Mouse (Mus musculus): Measurements from ENCODE around the gene Pik3cg. TPM values are rescaled to one million over a fixed set of nuclear protein-coding genes. Genes with fewer than 3 reads are reported as not detected.

Pik3cg gene
- total RNA-seq, 2 experiments from 2014 or later = 32.5 to 84.9 TPM

- ATAC-seq (replicated peaks; ENCODE audit: poor library complexity) = no peak
Measured at GRCm38 (mm10) chr12:32202583-32202982, 5.9 kb downstream of the Pik3cg start.

- no peak for ATAC-seq (replicated peaks; ENCODE audit: poor library complexity)
Measured at GRCm38 (mm10) chr12:32201932-32202331, 6.5 kb downstream of the Pik3cg start.

DNA sequence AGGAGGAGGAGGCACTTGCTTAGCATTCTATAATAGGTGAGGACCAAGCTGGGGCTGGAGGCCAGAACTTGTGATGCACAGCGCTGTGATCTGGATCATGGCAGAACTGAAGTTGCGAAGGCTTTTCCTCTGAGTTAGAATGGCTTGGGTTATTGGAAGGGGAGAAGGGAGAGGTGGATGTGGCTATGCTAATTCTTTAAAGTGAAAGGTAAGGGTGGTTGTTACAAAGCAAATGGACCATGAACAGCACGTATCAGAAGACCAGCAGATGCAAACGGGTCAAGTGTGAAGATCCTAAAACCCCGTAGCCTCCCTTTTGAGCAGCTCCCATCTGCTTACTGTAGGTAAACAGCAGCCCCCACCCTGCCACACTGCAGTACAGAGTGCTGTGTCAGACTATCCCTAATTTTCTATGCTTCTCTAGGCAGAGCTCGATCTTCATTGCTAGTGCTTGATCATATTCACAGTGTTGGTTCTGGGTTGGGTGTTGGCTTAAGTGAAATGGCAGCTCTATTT is 7.3 kb downstream of the Pik3cg start:
- no peak for ATAC-seq (replicated peaks; ENCODE audit: poor library complexity)

DNA sequence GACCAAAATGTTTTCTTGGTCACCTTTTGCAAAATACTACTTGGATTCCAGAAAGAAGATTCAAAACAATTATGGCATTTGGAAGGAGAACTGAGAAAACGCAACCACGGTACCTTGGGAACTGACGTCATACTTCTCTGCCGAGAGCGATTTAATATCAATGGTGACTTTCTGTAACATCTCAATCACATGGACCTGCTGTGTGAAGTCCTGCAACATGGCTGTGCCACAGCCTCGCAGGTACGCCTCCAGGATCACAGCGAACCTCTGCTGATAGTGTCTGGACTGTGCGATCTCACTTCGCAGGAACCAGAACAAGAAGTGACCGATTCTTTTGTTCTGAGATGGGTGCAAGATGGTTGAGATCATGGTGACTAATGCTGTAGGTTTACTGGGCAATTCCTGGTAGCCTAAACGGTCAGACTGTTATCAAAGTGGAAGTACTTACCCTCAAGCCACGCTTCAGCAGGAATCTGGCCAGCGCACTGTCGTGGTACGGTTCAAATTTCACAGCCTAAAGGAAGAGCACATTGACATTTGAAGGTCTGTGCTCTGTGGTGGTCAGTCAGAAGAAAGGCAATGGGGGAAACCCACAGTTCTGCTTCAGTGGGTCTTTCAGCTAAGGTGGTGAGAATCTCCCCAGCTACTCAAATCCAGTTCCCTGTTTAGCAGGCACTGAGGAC is 7.9 kb downstream of the Pik3cg start:
- no peak for ATAC-seq (replicated peaks; ENCODE audit: poor library complexity)

GRCm38 (mm10) chr12:32199422-32199821 is 9.0 kb downstream of the Pik3cg start:
- ATAC-seq (replicated peaks; ENCODE audit: poor library complexity) = peak; percentile 77

- ATAC-seq (replicated peaks; ENCODE audit: poor library complexity) = peak; percentile 57
Measured at GRCm38 (mm10) chr12:32198025-32198424, 10.4 kb downstream of the Pik3cg start.

- ATAC-seq (replicated peaks; ENCODE audit: poor library complexity) = no peak
Measured at GRCm38 (mm10) chr12:32195000-32195399, 13.5 kb downstream of the Pik3cg start.

DNA sequence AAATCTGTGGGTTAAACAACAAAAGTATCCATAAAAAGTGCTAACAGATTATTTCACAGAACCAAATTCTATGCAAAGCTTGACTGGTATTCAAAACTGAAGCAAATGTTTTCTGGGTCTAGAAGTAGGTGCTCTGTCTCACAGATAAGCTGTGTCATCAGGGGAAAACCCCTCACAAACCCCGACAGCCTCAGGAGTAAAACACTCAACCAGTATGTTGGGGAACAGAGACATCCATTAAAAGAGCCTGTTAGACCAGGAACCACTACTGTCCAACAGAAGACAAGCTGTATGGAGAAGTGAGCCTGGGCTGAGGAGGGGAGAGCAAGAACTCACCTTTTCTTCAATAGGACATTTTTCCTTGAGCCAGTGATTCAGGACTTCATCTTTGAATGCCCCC is 14.1 kb downstream of the Pik3cg start:
- no peak for ATAC-seq (replicated peaks; ENCODE audit: poor library complexity)

DNA sequence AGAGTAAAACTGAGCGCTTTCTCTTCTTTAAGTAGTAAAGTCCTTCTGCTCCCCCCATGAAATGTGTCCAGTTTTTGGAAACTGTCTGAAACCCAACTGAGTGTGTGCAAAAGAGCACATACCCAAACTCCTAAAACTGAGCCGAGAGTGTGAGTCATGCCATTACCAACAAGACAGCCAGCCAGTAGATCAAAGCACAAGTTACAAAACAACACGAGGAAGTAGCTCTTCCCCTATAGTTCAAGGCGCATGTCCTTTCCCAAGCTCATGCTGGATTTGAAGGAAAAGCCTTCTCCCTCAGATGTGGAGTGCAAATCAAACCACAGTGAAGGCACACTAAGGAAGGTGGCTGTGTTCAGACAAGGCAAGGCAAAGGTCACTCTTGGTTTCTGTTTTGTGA is 17.5 kb downstream of the Pik3cg start:
- ATAC-seq (replicated peaks; ENCODE audit: poor library complexity) = no peak

DNA sequence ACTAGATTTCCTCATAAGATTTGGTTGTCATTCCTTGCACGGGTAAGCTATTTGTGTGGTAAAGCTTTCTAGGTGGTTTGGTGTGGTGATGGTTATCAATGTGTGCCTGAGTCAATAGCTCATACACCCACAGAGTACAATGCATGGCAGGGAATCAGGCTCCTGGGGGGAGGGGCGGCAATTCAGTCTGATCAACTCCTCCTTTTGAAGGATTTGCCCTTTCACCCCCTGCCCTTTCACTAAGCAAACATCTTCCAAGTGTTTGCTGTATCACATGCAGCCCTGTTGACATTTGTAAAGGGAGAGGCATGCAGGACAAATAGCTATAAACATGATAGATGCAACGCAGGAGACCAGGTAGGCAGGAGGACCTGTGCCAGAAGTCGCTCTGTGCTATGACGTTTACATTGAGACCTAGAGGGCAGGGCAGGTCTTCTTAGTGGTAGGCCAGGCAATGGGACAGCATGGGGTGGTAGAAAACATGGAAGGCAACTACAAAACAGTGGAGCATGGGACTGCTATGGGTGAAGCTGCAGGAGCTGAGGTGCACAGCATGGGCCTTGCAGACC is 20.7 kb downstream of the Pik3cg start:
- no peak for ATAC-seq (replicated peaks; ENCODE audit: poor library complexity)

- no peak for ATAC-seq (replicated peaks; ENCODE audit: poor library complexity)
Measured at GRCm38 (mm10) chr12:32186627-32187255, 21.7 kb downstream of the Pik3cg start.

DNA sequence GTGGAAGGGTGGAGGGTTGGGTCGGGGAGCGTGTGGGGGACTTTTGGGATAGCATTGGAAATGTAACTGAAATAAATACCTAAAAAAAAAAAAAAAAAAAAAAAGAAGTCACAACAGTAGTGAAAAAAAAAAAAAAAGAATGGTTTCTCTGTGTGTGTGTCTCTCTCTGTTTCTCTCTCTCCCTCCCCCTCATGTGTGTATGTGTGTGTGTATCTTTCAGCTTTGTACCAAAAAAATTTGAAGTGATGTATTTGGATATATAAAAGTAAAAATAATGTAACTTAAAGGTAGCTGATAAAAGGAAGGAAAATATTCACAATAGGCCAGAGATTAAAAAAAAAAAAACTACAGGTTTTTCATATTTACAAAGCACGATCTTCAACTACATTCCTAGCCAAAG is 23.6 kb downstream of the Pik3cg start:
- ATAC-seq (replicated peaks; ENCODE audit: poor library complexity) = no peak

GRCm38 (mm10) chr12:32183584-32183983 is 24.9 kb downstream of the Pik3cg start:
- no peak for ATAC-seq (replicated peaks; ENCODE audit: poor library complexity)

GRCm38 (mm10) chr12:32182632-32183419 is 25.6 kb downstream of the Pik3cg start:
- peak; percentile 79 for ATAC-seq (replicated peaks; ENCODE audit: poor library complexity)

- no peak for ATAC-seq (replicated peaks; ENCODE audit: poor library complexity)
Measured at GRCm38 (mm10) chr12:32181885-32182284, 26.6 kb downstream of the Pik3cg start.

- ATAC-seq (replicated peaks; ENCODE audit: poor library complexity) = no peak
Measured at GRCm38 (mm10) chr12:32174437-32174836, 34.0 kb downstream of the Pik3cg start.

- no peak for ATAC-seq (replicated peaks; ENCODE audit: poor library complexity)
Measured at GRCm38 (mm10) chr12:32172826-32173225, 35.6 kb downstream of the Pik3cg start.

GRCm38 (mm10) chr12:32169164-32169563 is 39.3 kb downstream of the Pik3cg start:
- no peak for ATAC-seq (replicated peaks; ENCODE audit: poor library complexity)

GRCm38 (mm10) chr12:32168751-32169150 is 39.7 kb downstream of the Pik3cg start:
- peak; percentile 90 for ATAC-seq (replicated peaks; ENCODE audit: poor library complexity)

GRCm38 (mm10) chr12:32163706-32164105 is 44.8 kb downstream of the Pik3cg start:
- ATAC-seq (replicated peaks; ENCODE audit: poor library complexity) = peak; percentile 88

DNA sequence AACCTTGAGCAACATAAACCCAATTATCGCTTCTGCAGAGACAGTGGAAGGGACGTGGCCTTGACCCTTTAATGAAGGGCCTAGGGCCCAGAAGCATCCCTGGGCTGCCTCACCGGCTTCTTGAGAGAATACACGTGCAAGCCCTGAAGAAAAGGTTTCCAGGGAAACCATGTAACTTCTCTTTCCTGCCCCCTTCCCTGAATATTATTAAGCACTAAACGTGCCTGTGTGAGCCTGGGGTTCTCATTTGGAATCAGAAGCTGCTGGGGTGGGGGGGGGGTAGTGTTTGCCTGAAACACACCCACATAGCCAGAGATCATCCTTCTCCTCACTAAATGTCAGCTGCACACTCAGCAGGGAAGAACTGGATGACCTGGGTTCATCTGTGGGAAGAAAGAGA is 49.7 kb downstream of the Pik3cg start:
- no peak for ATAC-seq (replicated peaks; ENCODE audit: poor library complexity)
